Mouse (Mus musculus): ENCODE data around the gene Vmn1r5.
"Not testable (repeated sequence)": the region's sequence is repeated elsewhere in the genome, so short reads cannot be mapped to it uniquely, and the experiment has no call there.

Gene Vmn1r5

GRCm38 (mm10) chr6:56969973-56970372 lies at the start of gene Vmn1r5:
TSS of gene Vmn1r5 (plus strand) at chr6:56970273.
- in situ Hi-C loops (cut with MboI), result no loop called here

- in situ Hi-C loops (cut with MboI), result loop anchor here (10.0 to 25.0 kb wide), 3 partner anchors 209 to 764 kb away; partner anchors contain the start of genes Avl9 and Pyurf
These were observed 46.7 kb upstream of the Vmn1r5 start for GRCm38 (mm10) chr6:56923331-56923725.

GRCm38 (mm10) chr6:56923726-56924707 lies 46.1 kb upstream of the Vmn1r5 start, which contains the start of the genes Nt5c3 and Vmn1r4:
TSS of gene Nt5c3 (minus strand) at chr6:56923932.
TSS of gene Vmn1r4 (plus strand) at chr6:56924015.
- in situ Hi-C loops (cut with MboI), result loop anchor here (10.0 to 25.0 kb wide), 3 partner anchors 209 to 763 kb away; partner anchors contain the start of genes Avl9 and Pyurf

GRCm38 (mm10) chr6:56931648-56932415 lies 38.2 kb upstream of the Vmn1r5 start:
- in situ Hi-C loops (cut with MboI), result no loop called here

- in situ Hi-C loops (cut with MboI), result no loop called here
These were observed 37.6 kb upstream of the Vmn1r5 start for GRCm38 (mm10) chr6:56932464-56932863.

- in situ Hi-C loops (cut with MboI), result no loop called here
These were observed 35.7 kb upstream of the Vmn1r5 start for GRCm38 (mm10) chr6:56934366-56934765.

GRCm38 (mm10) chr6:56956436-56956835 lies 13.6 kb upstream of the Vmn1r5 start:
- in situ Hi-C loops (cut with MboI), result no loop called here

GRCm38 (mm10) chr6:56996943-56997342 lies 26.9 kb downstream of the Vmn1r5 start, which contains the start of gene Vmn1r6:
TSS of gene Vmn1r6 (plus strand) at chr6:56997243.
- in situ Hi-C loops (cut with MboI), result no loop called here

- in situ Hi-C loops (cut with MboI), result not testable (repeated sequence)
These were observed 55.2 kb downstream of the Vmn1r5 start, which contains the start of gene Vmn1r7 for GRCm38 (mm10) chr6:57025224-57025623. TSS of gene Vmn1r7 (minus strand) at chr6:57025324.

GRCm38 (mm10) chr6:57031984-57032383 lies 61.9 kb downstream of the Vmn1r5 start, which contains the start of gene Vmn1r8:
TSS of gene Vmn1r8 (plus strand) at chr6:57032284.
- in situ Hi-C loops (cut with MboI), result no loop called here

GRCm38 (mm10) chr6:57034674-57035073 lies 64.6 kb downstream of the Vmn1r5 start:
- in situ Hi-C loops (cut with MboI), result no loop called here
